Mouse (Mus musculus): ENCODE data around the gene Efhd1. TPM values are rescaled to one million over a fixed set of nuclear protein-coding genes. Genes with fewer than 3 reads are reported as not detected.

Efhd1 gene
- total RNA-seq, 2 experiments from 2014 or later, result 201 to 207 TPM

Other genes starting within 250 kb of the Efhd1 start
- gene Alppl2, start 174.4 kb upstream of the Efhd1 start, total RNA-seq (2021), result not detected
- gene Alpi, start 162.8 kb upstream of the Efhd1 start, total RNA-seq (2021), result not detected
- not detected for gene Akp3, start 139.4 kb upstream of the Efhd1 start, total RNA-seq (2021)
- 10 to 100 TPM in 1 of 2 experiments, 1 to 10 TPM in 1; 6.9 to 15.1 TPM for gene Ecel1, start 107.8 kb upstream of the Efhd1 start, total RNA-seq (2021)
- not detected for gene Prss56, start 81.0 kb upstream of the Efhd1 start, total RNA-seq (2021)
- under 1 TPM; 0.20 to 0.54 TPM for gene Chrnd, start 73.8 kb upstream of the Efhd1 start, total RNA-seq (2021)
- gene Chrng, start 59.7 kb upstream of the Efhd1 start, total RNA-seq (2021), result under 1 TPM in 1 of 2 experiments, not detected in 1; 0.34 TPM
- 100 to 1,000 TPM; 107 to 109 TPM for gene Eif4e2, start 50.4 kb upstream of the Efhd1 start, total RNA-seq (2021)
- gene Gigyf2, start 62.6 kb downstream of the Efhd1 start, total RNA-seq (2021), result 10 to 100 TPM; 73.9 to 84.0 TPM
- not detected for gene Kcnj13, start 130.4 kb downstream of the Efhd1 start, total RNA-seq (2021)
- gene Snorc, start 205.9 kb downstream of the Efhd1 start, total RNA-seq (2021), result not detected
- gene Neu2, start 245.5 kb downstream of the Efhd1 start, total RNA-seq (2021), result under 1 TPM; 0.22 to 0.23 TPM

All from adrenal gland, postnatal 4 days (tissue).